In the genomic region with DNA sequence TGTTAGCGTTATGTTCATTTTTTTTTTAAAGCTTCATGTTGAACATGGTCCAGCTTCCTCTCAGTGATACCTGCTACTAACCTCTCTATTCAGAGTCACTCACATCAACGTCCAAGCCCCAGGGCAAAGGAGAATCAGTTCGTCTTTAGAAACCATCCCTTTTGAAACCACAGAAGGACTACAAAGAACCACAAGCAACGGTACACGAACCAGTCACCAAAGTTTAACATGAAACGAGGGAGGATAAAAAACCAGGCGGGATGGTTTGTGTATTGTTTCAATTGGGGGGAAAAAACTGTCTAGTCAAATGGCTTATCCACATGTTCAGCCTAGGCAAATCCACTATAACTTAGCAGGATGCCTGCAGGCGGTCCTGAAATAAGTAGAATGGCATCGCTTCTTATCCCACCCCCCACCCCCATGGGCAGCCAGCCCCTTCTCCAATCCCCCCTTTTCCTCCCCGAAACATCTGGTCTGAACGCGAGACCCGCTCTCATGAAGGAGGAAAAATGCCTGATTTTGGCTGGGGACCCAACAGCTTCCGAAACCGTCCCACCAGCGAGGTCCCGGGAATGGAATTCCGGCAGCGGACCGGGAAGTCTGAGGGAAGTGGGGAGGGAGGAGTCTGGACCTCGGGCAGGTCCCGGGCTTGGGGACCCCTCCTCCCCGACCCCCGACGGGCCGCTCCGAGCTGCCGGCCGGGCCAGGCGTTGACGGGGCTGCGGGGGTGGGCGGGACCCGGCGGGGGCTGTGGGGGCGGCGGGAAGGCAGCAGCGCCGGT, we compare ENCODE assay signal across 8 mouse cellular contexts. TPM values are rescaled to one million over a fixed set of nuclear protein-coding genes. Genes with fewer than 3 reads are reported as not detected.
A peak's percentile ranks its signal among the peaks of the same experiment; 100 is the strongest.
DNase-seq lines count a peak whose midpoint lies in the region; ATAC-seq and TF ChIP-seq lines count a peak whose summit lies in the region.

No protein-coding gene starts in this region.

- peak overlapping the region; percentile 86 for H3K27ac ChIP-seq in heart, postnatal 0 days (ENCODE audit: low read depth)
- H3K27ac ChIP-seq in limb, embryonic 13.5 days: peak overlapping the region; percentile 95
- peak overlapping the region; percentile 69; the same call in 1 of the 2 replicates for H3K27ac ChIP-seq in neural tube, embryonic 12.5 days

- no peaks in the 10 kb centered on the region for H3K9me3 ChIP-seq in heart, postnatal 0 days (replicated peaks; ENCODE audit: control insufficient read depth, low read length)
- no peaks in the 10 kb centered on the region for H3K9me3 ChIP-seq in limb, embryonic 13.5 days
- H3K9me3 ChIP-seq in neural tube, embryonic 12.5 days: no peaks in the 10 kb centered on the region

- H3K27me3 ChIP-seq in heart, postnatal 0 days (ENCODE audit: control insufficient read depth, insufficient read depth, low read length): no peaks in the 10 kb centered on the region
- no peaks in the 10 kb centered on the region for H3K27me3 ChIP-seq in limb, embryonic 13.5 days
- 0 out of 2 replicates have a peak, but pooled peaks cover 4% of the 10 kb centered on the region for H3K27me3 ChIP-seq in neural tube, embryonic 12.5 days (replicated peaks)

- H3K36me3 ChIP-seq in heart, postnatal 0 days (replicated peaks; ENCODE audit: control insufficient read depth, insufficient read depth, low read length): no peaks in the 10 kb centered on the region
- 0 out of 2 replicates have a peak, but pooled peaks cover 2% of the 10 kb centered on the region for H3K36me3 ChIP-seq in limb, embryonic 13.5 days
- no peaks in the 10 kb centered on the region for H3K36me3 ChIP-seq in neural tube, embryonic 12.5 days

- no peak for TF ChIP-seq CTCF in heart, postnatal 0 days (IDR thresholded peaks at IDR 0.05; ENCODE audit: low read depth)

- no peak for TF ChIP-seq EP300 in heart, postnatal 0 days (IDR thresholded peaks at IDR 0.05; ENCODE audit: low read depth)

- peak overlapping the region; percentile 79 for H3K4me3 ChIP-seq in heart, postnatal 0 days (ENCODE audit: low read depth, low read length)
- H3K4me3 ChIP-seq in limb, embryonic 13.5 days: peak overlapping the region; percentile 80
- H3K4me3 ChIP-seq in neural tube, embryonic 12.5 days: peak overlapping the region; percentile 79

- peak overlapping the region; percentile 84 for H3K4me2 ChIP-seq in heart, postnatal 0 days (ENCODE audit: low read depth, low read length)
- H3K4me2 ChIP-seq in limb, embryonic 13.5 days (replicated peaks): peak overlapping the region; percentile 67
- H3K4me2 ChIP-seq in neural tube, embryonic 12.5 days (replicated peaks): peak overlapping the region; percentile 71

- DNase-seq in right cerebral cortex, postnatal 10 days (ENCODE audit: low spot score in 2 of 2): peak; percentile 37 to 43
- no peak for DNase-seq in right cerebral cortex, postnatal 25 days
- DNase-seq in embryo, embryonic 10.5 days (ENCODE audit: low spot score): peak; percentile 62
- no peak for DNase-seq in heart, postnatal 0 days (ENCODE audit: low spot score)
- no peak for DNase-seq in c-Kit-positive CD71-positive TER-119-positive erythroid progenitor cells, embryonic 14.5 days (ENCODE audit: low spot score)
- DNase-seq in frontal cortex, postnatal 10 days (ENCODE audit: low spot score in 2 of 2): no peak

- peak; percentile 42 for ATAC-seq in heart, postnatal 0 days (ENCODE audit: insufficient read depth, low read depth)
- ATAC-seq in limb, embryonic 13.5 days (ENCODE audit: low FRiP score, low read depth): peak; percentile 22
- ATAC-seq in neural tube, embryonic 12.5 days (ENCODE audit: low FRiP score, low read depth): no peak; the same call in 1 of the 2 replicates

- peaks cover 5% of the 10 kb centered on the region; the same call in 1 of the 2 replicates for H3K4me1 ChIP-seq in heart, postnatal 0 days (ENCODE audit: control insufficient read depth, insufficient read depth)
- H3K4me1 ChIP-seq in limb, embryonic 13.5 days: peaks cover 24% of the 10 kb centered on the region
- peaks cover 13% of the 10 kb centered on the region for H3K4me1 ChIP-seq in neural tube, embryonic 12.5 days

- WGBS in heart, postnatal 0 days: 2% methylated on average over 38 of the region's 39 CpGs
- WGBS in limb, embryonic 13.5 days: 2% methylated on average over 26 of the region's 39 CpGs
- WGBS in neural tube, embryonic 12.5 days: 2% methylated on average over 39 of the region's 39 CpGs

- peak overlapping the region; percentile 83 for H3K9ac ChIP-seq in heart, postnatal 0 days (replicated peaks; ENCODE audit: low read depth, low read length)
- H3K9ac ChIP-seq in limb, embryonic 13.5 days: peak overlapping the region; percentile 92
- peak overlapping the region; percentile 88 for H3K9ac ChIP-seq in neural tube, embryonic 12.5 days

RNA-seq across cellular contexts. Expression of gene Fmnl3, which starts 0.7 kb away (rescaled TPM):
- total RNA-seq in heart, postnatal 0 days (2014; rRNA removed; ENCODE audit: low replicate concordance): 18.2 and 21.6 TPM in 2 replicates
- 10.1 and 12.1 TPM in 2 replicates for polyA plus RNA-seq in heart, postnatal 0 days (2015; fragmentation: Nextera tagmentation; extraction: Ambion mirVana)
- polyA plus RNA-seq in limb, embryonic 13.5 days (2015; fragmentation: Nextera tagmentation; extraction: Ambion mirVana): 29.5 and 30.9 TPM in 2 replicates
- polyA plus RNA-seq in neural tube, embryonic 12.5 days (2016; fragmentation: Nextera tagmentation; extraction: Ambion mirVana): 15.1 and 16.1 TPM in 2 replicates

RNA-seq across cellular contexts. Expression of gene Tmbim6, which starts 23.1 kb away (rescaled TPM):
- 190 and 225 TPM in 2 replicates for total RNA-seq in heart, postnatal 0 days (2014; rRNA removed; ENCODE audit: low replicate concordance)
- 188 and 200 TPM in 2 replicates for polyA plus RNA-seq in heart, postnatal 0 days (2015; fragmentation: Nextera tagmentation; extraction: Ambion mirVana)
- polyA plus RNA-seq in limb, embryonic 13.5 days (2015; fragmentation: Nextera tagmentation; extraction: Ambion mirVana): 287 and 298 TPM in 2 replicates
- polyA plus RNA-seq in neural tube, embryonic 12.5 days (2016; fragmentation: Nextera tagmentation; extraction: Ambion mirVana): 245 and 247 TPM in 2 replicates

Comparison
In these comparisons a context has a peak if more than half of its experiments do, and no peak if none do; other contexts are left out.
1. DNase-seq: peak in right cerebral cortex, postnatal 10 days (2 of 2) and embryo, embryonic 10.5 days (single experiment); none in right cerebral cortex, postnatal 25 days (single experiment), heart, postnatal 0 days (single experiment), c-Kit-positive CD71-positive TER-119-positive erythroid progenitor cells, embryonic 14.5 days (single experiment) and frontal cortex, postnatal 10 days (0 of 2).
2. Peak in every context shown above with its lines, with median percentiles within 50 percentile points of each other: H3K27ac ChIP-seq, H3K4me2 ChIP-seq, H3K4me3 ChIP-seq and H3K9ac ChIP-seq.